Mouse (Mus musculus) hindbrain, embryonic 16.5 days (tissue): Measurements from ENCODE around the gene Plekhh1. TPM values are rescaled to one million over a fixed set of nuclear protein-coding genes. Genes with fewer than 3 reads are reported as not detected.

ENCODE experiments used
- ATAC-seq: fragments of 200-750 bp; cut with Nextera tagmentation; 2 replicates; pipeline ENCODE4 v1.8.0; 2017; ENCODE audit warnings: moderate TSS enrichment, moderate library complexity
- H3K27ac ChIP-seq: fragments of 300-500 bp; sonication (generic); 2 replicates; pipeline ENCODE4 v1.5.1; 2014; ENCODE audit warnings: low read depth, mild to moderate bottlenecking, control low read depth, low read length, moderate library complexity
- H3K27me3 ChIP-seq: fragments of 300-500 bp; sonication (generic); replicated peaks from 2 replicates; pipeline ENCODE4 v1.6.1; 2014; ENCODE audit warnings: low read length; ENCODE audit not compliant: control insufficient read depth, insufficient read depth
- H3K36me3 ChIP-seq: fragments of 300-500 bp; sonication (generic); 2 replicates; pipeline ENCODE4 v1.6.1; 2014; ENCODE audit warnings: mild to moderate bottlenecking, low read length, moderate library complexity, mixed read lengths; ENCODE audit not compliant: control insufficient read depth, insufficient read depth
- H3K4me1 ChIP-seq: fragments of 300-500 bp; sonication (generic); 2 replicates; pipeline ENCODE4 v1.6.1; 2014; ENCODE audit warnings: low read depth, low read length; ENCODE audit not compliant: control insufficient read depth, insufficient read depth
- H3K4me2 ChIP-seq: fragments of 300-500 bp; sonication (generic); 2 replicates; pipeline ENCODE4 v1.6.1; 2014; ENCODE audit warnings: mild to moderate bottlenecking, low read length, control low read depth, moderate library complexity
- H3K4me3 ChIP-seq: fragments of 300-500 bp; sonication (generic); 2 replicates; pipeline ENCODE4 v1.5.1; 2014; ENCODE audit warnings: mild to moderate bottlenecking, low read length, control low read depth, moderate library complexity
- H3K9ac ChIP-seq: fragments of 300-500 bp; sonication (generic); 2 replicates; pipeline ENCODE4 v1.6.1; 2014; ENCODE audit warnings: low read depth, mild to moderate bottlenecking, control low read depth, low read length, moderate library complexity
- H3K9me3 ChIP-seq: fragments of 300-500 bp; sonication (generic); 2 replicates; pipeline ENCODE4 v1.6.1; 2014; ENCODE audit warnings: mild to moderate bottlenecking, low read length, moderate library complexity; ENCODE audit not compliant: control insufficient read depth
- whole genome bisulfite sequencing: fragments of 180-500 bp; shearing (Covaris S2); extraction: QIAGEN DNeasy Blood & Tissue Kit; methylation state at CpG from one replicate; pipeline ENCODE4 v1.1.7; 2014; 5-methylcytosine and 5-hydroxymethylcytosine counted together
- polyA plus RNA-seq: library from polyadenylated mRNA; unstranded; fragments of >200 nt; fragmentation: Nextera tagmentation; extraction: Ambion mirVana; gene quantifications from 2 replicates; pipeline ENCODE4 v1.2.1, GENCODE M21; 2015

The Plekhh1 gene
- polyA plus RNA-seq, 1 experiment from 2014 or later: 1.5 TPM

DNA sequence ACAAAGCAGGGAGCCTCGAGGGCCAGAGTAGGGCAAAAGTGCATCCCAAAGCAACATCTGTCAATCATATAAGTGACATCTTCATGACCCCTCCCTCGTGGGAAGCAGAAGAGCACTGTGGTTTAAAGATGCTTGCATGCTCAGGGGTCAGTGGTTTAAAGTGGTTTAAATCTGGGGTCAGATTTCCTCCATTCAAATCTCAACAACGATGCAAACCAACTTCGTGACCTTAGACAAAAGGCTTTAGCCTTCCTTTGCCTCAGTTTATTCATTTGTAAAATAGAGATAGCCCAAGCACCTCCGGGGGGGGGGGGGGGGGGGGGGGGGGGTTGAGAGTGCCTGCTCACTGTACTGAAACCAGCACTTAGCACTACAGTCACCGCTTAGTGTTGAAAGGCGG lies 32.3 kb upstream of the Plekhh1 start:
- H3K36me3 ChIP-seq: no peaks in the 10 kb centered on the region
- H3K4me2 ChIP-seq: no peak overlapping the region
- H3K27ac ChIP-seq: no peak overlapping the region
- no peaks in the 10 kb centered on the region for H3K4me1 ChIP-seq
- no peaks in the 10 kb centered on the region for H3K9me3 ChIP-seq
- no peak overlapping the region for H3K4me3 ChIP-seq
- H3K27me3 ChIP-seq: no peaks in the 10 kb centered on the region
- ATAC-seq: no peak
- WGBS: 14% methylated on average over 6 of the region's 7 CpGs
- H3K9ac ChIP-seq: no peak overlapping the region

DNA sequence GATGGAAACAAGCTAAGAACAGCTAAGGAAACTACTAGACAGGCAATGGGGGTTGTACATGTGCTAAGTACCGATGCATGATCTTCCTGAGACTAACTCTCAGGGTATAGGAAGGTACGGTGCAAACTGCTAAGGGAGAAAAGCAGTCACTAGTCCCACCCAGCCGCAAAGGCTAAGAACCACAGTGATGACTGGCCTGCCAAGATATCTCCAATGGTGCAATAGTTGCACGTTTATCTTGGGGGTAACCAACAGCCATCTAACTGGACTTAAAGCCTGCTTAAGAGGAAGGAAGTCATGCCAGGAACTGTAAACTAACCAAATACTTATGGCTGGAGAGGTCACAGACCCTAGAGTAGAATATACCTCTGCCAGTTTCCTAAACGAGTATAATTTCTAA lies 26.6 kb upstream of the Plekhh1 start:
- no peak overlapping the region for H3K4me2 ChIP-seq
- H3K27me3 ChIP-seq: no peaks in the 10 kb centered on the region
- no peak overlapping the region for H3K4me3 ChIP-seq
- no peak overlapping the region for H3K9ac ChIP-seq
- ATAC-seq: no peak
- peaks cover 10% of the 10 kb centered on the region for H3K4me1 ChIP-seq
- no peaks in the 10 kb centered on the region for H3K9me3 ChIP-seq
- WGBS: 87% methylated on average over 5 of the region's 5 CpGs
- H3K36me3 ChIP-seq: no peaks in the 10 kb centered on the region
- no peak overlapping the region for H3K27ac ChIP-seq

DNA sequence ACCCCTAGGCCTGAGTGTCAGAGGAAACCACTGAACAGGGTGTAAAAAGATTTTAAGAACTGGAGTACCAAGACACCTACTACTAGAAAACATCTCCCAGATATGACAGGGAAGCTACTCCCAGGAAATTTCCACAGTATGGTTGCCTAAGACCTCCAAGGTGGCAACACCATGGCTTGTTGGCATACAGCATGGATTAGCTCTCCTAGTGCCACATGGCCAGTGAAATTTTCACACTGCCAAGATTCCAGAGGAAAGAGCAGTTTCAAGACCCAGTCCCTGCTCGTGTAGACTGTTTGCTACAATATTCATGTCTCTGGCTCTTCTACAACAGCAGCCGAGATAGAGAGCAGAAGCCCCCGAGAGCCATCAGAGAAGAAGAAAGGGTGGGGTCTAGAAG lies 26.0 kb upstream of the Plekhh1 start:
- Histone ChIP-seq H3K9ac (no peak overlapping the region), H3K4me1 (peaks cover 10% of the 10 kb centered on the region), H3K36me3 (no peaks in the 10 kb centered on the region), H3K4me3 (no peak overlapping the region), H3K4me2 (no peak overlapping the region), H3K27ac (no peak overlapping the region), H3K27me3 (no peaks in the 10 kb centered on the region), H3K9me3 (no peaks in the 10 kb centered on the region)
- no peak for ATAC-seq
- WGBS: 91% methylated on average over 3 of the region's 3 CpGs

GRCm38 (mm10) chr12:79005456-79005855 lies 23.5 kb upstream of the Plekhh1 start:
- no peaks in the 10 kb centered on the region for H3K27me3 ChIP-seq
- ATAC-seq: no peak
- H3K4me1 ChIP-seq: peaks cover 10% of the 10 kb centered on the region
- 90% methylated on average over 5 of the region's 5 CpGs for WGBS
- H3K4me2 ChIP-seq: peak overlapping the region; percentile 95
- H3K4me3 ChIP-seq: no peak overlapping the region
- H3K9ac ChIP-seq: no peak overlapping the region
- H3K36me3 ChIP-seq: no peaks in the 10 kb centered on the region
- H3K27ac ChIP-seq: no peak overlapping the region
- no peaks in the 10 kb centered on the region for H3K9me3 ChIP-seq

DNA sequence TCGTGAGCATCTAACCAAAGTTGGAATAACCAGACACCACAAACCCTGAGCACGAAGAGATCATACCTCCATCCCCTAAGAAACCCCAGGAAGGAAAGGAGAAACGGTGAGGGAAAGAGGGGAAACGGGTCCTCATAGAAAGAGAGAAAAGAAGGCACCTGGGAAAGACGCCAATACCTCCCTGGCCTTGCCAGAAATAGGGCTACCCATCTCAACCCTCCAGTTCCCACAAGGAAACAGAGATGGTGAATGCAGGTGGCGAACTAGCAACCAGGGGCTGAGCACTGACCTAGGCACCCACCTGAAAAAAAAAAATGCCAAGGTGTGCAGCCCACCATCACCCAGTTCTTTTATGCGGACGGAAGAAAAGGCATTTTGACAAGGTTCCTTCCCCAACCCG lies 22.9 kb upstream of the Plekhh1 start:
- peak overlapping the region; percentile 99 for H3K9ac ChIP-seq
- H3K27me3 ChIP-seq: no peaks in the 10 kb centered on the region
- H3K27ac ChIP-seq: no peak overlapping the region
- no peaks in the 10 kb centered on the region for H3K36me3 ChIP-seq
- H3K9me3 ChIP-seq: no peaks in the 10 kb centered on the region
- H3K4me1 ChIP-seq: peaks cover 10% of the 10 kb centered on the region
- no peak for ATAC-seq
- 28% methylated on average over 9 of the region's 9 CpGs for WGBS
- H3K4me2 ChIP-seq: peak overlapping the region; percentile 95
- H3K4me3 ChIP-seq: peak overlapping the region; percentile 97

GRCm38 (mm10) chr12:79006478-79007125 lies 22.4 kb upstream of the Plekhh1 start:
- Histone ChIP-seq H3K9me3 (no peaks in the 10 kb centered on the region), H3K27me3 (no peaks in the 10 kb centered on the region)
- ATAC-seq: peak; percentile 82

DNA sequence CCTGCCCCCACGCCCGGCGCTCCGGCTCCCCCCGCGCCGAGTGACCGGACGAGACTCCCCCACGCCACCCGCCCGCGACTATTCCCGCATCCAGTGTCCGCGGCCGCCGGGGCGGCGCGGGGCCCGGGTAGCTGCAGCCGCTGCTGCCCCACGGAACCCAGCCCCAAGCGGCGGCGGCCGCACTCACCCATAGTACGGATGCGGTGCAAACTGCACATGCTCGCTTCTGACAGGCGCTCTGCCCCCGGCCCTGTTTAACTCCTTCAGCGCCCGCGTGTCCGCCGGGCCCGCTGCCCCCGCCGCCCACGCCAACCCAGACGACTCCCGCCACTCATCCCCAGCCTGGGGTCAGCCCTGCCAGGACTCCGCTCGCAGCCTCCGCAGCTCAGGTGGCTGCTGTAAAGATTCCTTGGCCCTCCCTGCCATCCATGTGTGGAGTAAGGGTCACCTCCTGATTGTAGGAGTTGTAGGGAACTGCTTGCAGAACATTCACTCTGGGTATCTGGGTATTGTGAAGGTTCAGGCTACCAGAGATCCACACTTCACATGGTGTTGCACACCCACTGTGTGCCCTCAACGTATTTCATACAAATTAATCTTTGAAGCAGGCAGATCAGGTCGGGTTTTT lies 21.7 kb upstream of the Plekhh1 start, which contains the start of gene Tmem229b:
TSS of gene Tmem229b (minus strand) at position 502 of the 628 bp plus-strand sequence.
- Histone ChIP-seq H3K9me3 (no peaks in the 10 kb centered on the region), H3K27me3 (no peaks in the 10 kb centered on the region), H3K4me2 (peak within 1 kb of the TSS; percentile 95), H3K9ac (peak within 1 kb of the TSS; percentile 99), H3K36me3 (no peaks in the 10 kb centered on the region), H3K4me3 (peak within 1 kb of the TSS; percentile 97), H3K4me1 (peaks cover 10% of the 10 kb centered on the region), H3K27ac (peak within 1 kb of the TSS; percentile 87)
- WGBS: under 1% methylated on average over 39 of the region's 49 CpGs
- peak; percentile 95 for ATAC-seq

More at GRCm38 (mm10) chr12:79006478-79007125, 22.4 kb upstream of the Plekhh1 start:
- Histone ChIP-seq H3K9ac (peak overlapping the region; percentile 99), H3K4me2 (peak overlapping the region; percentile 95), H3K27ac (peak overlapping the region; percentile 87), H3K4me3 (peak overlapping the region; percentile 97), H3K36me3 (no peaks in the 10 kb centered on the region), H3K4me1 (peaks cover 10% of the 10 kb centered on the region)
- under 1% methylated on average over 34 of the region's 53 CpGs for WGBS

GRCm38 (mm10) chr12:79010569-79010968 lies 18.4 kb upstream of the Plekhh1 start:
- H3K9me3 ChIP-seq: no peaks in the 10 kb centered on the region
- H3K9ac ChIP-seq: no peak overlapping the region
- no peak overlapping the region for H3K4me3 ChIP-seq
- H3K27ac ChIP-seq: no peak overlapping the region
- 53% methylated on average over 3 of the region's 3 CpGs for WGBS
- H3K4me2 ChIP-seq: no peak overlapping the region
- no peaks in the 10 kb centered on the region for H3K36me3 ChIP-seq
- ATAC-seq: no peak
- peaks cover 7% of the 10 kb centered on the region for H3K4me1 ChIP-seq
- no peaks in the 10 kb centered on the region for H3K27me3 ChIP-seq

GRCm38 (mm10) chr12:79016109-79016508 lies 12.9 kb upstream of the Plekhh1 start:
- Histone ChIP-seq H3K9ac (no peak overlapping the region), H3K36me3 (no peaks in the 10 kb centered on the region), H3K9me3 (no peaks in the 10 kb centered on the region), H3K4me1 (no peaks in the 10 kb centered on the region), H3K27ac (no peak overlapping the region), H3K4me3 (no peak overlapping the region), H3K27me3 (no peaks in the 10 kb centered on the region), H3K4me2 (no peak overlapping the region)
- ATAC-seq: no peak
- WGBS: 14% methylated on average over 5 of the region's 5 CpGs
